Mouse (Mus musculus) T-helper 17 cell (primary cell): ENCODE data around the gene Pik3cb.

Experiments
- in situ Hi-C, 2 experiments: fragments of 300-600 bp; cut with MboI, MseI; formaldehyde crosslinking; loops; 1 replicate in 1 of 2; 2 replicates in 1 of 2; pipeline ENCODE4 v1.15.1; 2025; ENCODE audit warnings: high pct_unique_total_duplicates in 2 of 2

Gene Pik3cb

DNA sequence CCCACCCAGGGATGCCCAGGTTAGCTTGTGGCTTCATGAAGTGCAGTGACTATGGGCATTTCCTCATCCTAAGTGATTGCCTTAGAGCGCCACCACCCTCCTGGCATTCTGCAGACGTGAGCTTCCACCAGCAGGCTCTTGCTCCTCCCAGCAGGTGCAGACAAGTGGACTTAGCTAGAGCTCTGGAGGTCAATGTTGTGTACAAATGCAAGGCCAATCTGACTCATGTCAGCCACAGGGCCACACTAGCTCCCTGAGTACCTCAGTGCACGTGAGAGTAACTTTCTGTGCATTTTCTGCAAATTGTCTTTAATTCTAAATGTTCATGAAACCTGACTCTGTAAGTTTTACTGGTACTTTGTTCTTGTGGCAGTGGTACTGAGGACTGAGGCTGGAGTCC, 124.1 kb downstream of the Pik3cb start:
- in situ Hi-C loops: no loop called here

DNA sequence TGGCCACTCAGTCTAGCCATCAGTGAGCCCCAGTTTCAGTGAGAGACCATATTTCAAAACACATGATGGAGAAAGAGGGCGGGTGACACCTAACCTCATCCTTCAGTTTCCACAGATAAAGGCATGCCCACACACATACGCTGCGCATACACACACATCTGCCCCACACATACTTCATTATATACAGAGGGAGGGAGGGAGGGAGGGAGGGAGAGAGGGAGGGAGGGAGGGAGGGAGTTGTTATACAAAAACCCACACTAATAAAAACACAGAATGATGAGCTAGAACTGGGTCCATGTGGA, 130.6 kb downstream of the Pik3cb start:
- in situ Hi-C loops: no loop called here

DNA sequence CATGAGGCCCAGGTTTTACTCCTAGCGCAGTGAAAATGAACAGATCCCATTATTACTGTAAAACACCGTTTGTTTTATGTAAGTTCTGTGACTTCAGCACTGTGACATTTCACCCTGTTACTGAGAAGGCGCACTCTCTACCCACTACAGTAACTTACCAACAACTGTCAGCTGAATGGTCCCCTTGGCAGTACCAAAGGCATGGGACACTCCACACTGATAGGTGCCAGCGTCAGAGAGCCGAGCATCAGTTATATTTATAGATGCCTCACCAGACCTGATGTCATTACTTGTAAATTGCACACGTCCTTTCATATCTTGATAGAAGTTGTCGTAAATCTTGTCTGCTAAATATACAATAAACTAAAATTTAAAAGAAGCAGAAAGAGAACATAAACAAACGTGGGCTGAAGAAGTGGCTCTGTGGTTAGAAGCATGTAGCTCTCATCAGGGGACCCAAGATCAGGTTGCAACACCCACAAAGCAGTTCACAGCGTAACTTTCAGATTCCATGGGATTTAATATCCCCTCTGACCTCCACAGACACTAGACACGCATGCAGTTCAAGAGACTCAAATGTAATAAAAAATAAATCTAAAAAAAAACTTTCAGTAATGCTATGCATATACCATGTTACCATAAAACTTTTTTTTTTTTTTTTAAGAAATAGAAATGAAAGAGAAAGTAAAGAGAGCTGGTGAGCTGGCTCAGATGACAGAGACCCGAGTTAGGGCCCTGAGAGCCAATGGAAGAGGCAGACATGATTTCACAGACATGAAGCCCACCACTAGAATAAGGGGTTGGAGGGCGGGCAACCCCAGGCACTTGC, 131.1 kb downstream of the Pik3cb start:
- in situ Hi-C loops: no loop called here

DNA sequence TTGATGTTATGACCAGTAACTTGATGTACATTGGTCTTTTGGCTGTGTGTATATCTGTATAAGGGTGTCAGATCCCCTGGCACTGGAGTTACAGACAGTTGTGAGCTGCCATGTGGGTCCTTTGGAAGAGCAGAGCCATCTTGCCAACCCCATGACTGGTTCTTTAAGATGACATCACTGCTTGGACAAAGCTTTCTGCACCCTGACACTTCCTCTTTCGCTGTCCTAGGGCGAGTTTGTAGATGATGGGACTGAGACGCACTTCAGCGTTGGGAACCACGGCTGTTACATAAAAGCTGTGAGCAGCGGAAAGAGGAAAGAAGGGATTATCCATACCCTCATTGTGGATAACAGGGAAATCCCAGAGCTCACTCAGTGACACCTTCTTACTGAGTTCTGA, 139.1 kb downstream of the Pik3cb start:
- in situ Hi-C loops: no loop called here

DNA sequence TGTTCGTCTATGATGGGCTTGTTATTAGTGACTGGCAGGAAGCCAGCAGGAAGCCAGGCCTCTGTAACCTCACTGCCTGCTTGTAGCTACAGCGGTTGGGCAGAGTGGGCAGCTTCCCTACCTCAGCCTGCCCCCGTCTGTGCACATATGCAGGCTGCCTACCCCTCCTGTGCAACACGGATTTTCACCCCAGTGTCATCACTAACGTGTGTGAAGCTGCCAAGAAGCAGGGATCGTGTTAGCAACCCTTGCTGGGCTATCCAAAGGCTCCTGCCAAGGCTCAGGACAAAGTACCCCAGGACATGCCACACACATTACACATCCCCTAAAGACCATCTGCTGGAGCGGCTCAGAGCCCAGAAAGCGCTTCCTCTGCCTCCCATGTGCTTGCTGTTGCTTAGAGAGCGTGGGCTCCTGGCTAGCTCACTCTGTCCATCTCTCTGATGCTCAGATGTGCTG, 140.5 kb downstream of the Pik3cb start:
- in situ Hi-C loops: no loop called here

DNA sequence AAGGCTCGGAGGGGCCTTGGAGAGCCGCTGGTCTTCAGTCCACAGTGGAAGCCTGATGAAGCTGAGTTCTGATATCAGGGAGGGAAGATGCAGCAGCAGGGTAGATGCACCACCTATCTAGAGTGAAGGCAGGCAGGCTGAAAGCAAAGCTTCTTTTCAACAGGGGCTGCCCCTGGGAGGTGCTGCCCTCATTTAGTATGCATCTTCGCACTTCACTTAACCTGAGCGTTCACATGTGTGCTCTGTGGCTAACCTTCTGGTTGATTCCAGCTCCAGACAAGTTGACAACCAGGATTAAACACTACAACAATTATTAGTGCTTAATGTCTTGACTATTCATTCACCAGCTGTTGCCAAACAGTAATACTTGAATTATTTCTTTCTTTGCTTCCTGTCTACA, 146.3 kb downstream of the Pik3cb start:
- in situ Hi-C loops: no loop called here

DNA sequence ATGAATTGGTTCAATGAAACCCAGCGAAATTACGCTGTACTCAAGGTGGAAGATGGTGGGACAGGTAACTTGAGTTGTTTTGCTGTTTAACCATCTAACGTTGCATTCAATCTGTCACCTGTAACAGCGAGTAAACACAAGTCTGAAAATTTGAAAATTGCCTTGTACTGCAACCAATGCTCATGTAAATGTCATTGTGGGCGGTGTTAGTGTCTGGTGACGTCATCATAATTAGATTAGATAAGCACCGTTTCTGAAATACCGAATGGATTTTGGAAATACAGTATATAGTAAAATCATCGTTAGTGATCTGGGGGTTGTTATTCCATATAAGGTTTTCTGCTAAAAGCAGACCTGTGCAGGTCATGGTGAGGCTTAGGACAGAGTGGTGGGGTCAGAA, 153.3 kb downstream of the Pik3cb start:
- in situ Hi-C loops: no loop called here
